Mouse (Mus musculus): ENCODE data around the gene Daxx. TPM values are rescaled to one million over a fixed set of nuclear protein-coding genes. Genes with fewer than 3 reads are reported as not detected.

The Daxx gene
- polyA plus RNA-seq, 3 experiments from 2014 or later, result 101 to 116 (median 102) TPM

Other genes starting within 250 kb of the Daxx start
- gene Hnrnpm, start 222.6 kb upstream of the Daxx start, polyA plus RNA-seq (2017; shearing (Covaris generic)), result 100 to 1,000 TPM; 269 to 417 (median 346) TPM
- 10 to 100 TPM; 22.4 to 38.0 (median 23.1) TPM for gene March2, start 190.7 kb upstream of the Daxx start, polyA plus RNA-seq (2017; shearing (Covaris generic))
- 100 to 1,000 TPM; 261 to 354 (median 270) TPM for gene Rab11b, start 148.9 kb upstream of the Daxx start, polyA plus RNA-seq (2017; shearing (Covaris generic))
- 1 to 10 TPM; 3.5 to 5.9 (median 4.1) TPM for gene Angptl4, start 127.6 kb upstream of the Daxx start, polyA plus RNA-seq (2017; shearing (Covaris generic))
- gene Kank3, start 98.9 kb upstream of the Daxx start, polyA plus RNA-seq (2017; shearing (Covaris generic)), result 1 to 10 TPM; 2.4 to 2.7 (median 2.4) TPM
- gene Rps28, start 84.9 kb upstream of the Daxx start, polyA plus RNA-seq (2017; shearing (Covaris generic)), result 1,000 to 10,000 TPM; 1,118 to 2,316 (median 1,890) TPM
- 100 to 1,000 TPM; 364 to 457 (median 417) TPM for gene Ndufa7, start 84.8 kb upstream of the Daxx start, polyA plus RNA-seq (2017; shearing (Covaris generic))
- gene Cd320, start 66.3 kb upstream of the Daxx start, polyA plus RNA-seq (2017; shearing (Covaris generic)), result 10 to 100 TPM; 11.2 to 11.6 (median 11.2) TPM
- gene Gm7029, start 35.6 kb upstream of the Daxx start, polyA plus RNA-seq (2017; shearing (Covaris generic)), result not detected
- 1 to 10 TPM in 2 of 3 experiments, under 1 TPM in 1; 0.20 to 7.4 (median 1.3) TPM for gene Kifc1, start 18.8 kb upstream of the Daxx start, polyA plus RNA-seq (2017; shearing (Covaris generic))
- 10 to 100 TPM in 1 of 3 experiments, 1 to 10 TPM in 2; 5.3 to 10.1 (median 5.4) TPM for gene Platr17, start 4.3 kb upstream of the Daxx start, polyA plus RNA-seq (2017; shearing (Covaris generic))
- 100 to 1,000 TPM; 367 to 428 (median 385) TPM for gene Tapbp, start 6.5 kb downstream of the Daxx start, polyA plus RNA-seq (2017; shearing (Covaris generic))
- 1 to 10 TPM; 3.7 to 6.8 (median 4.8) TPM for gene Zbtb22, start 6.5 kb downstream of the Daxx start, polyA plus RNA-seq (2017; shearing (Covaris generic))
- gene Rgl2, start 20.1 kb downstream of the Daxx start, polyA plus RNA-seq (2017; shearing (Covaris generic)), result 10 to 100 TPM; 14.3 to 37.4 (median 31.7) TPM
- 100 to 1,000 TPM; 114 to 135 (median 124) TPM for gene Pfdn6, start 30.9 kb downstream of the Daxx start, polyA plus RNA-seq (2017; shearing (Covaris generic))
- gene Wdr46, start 31.2 kb downstream of the Daxx start, polyA plus RNA-seq (2017; shearing (Covaris generic)), result 10 to 100 TPM in 2 of 3 experiments, 1 to 10 TPM in 1; 6.8 to 11.0 (median 10.1) TPM
- gene B3galt4, start 42.1 kb downstream of the Daxx start, polyA plus RNA-seq (2017; shearing (Covaris generic)), result 10 to 100 TPM; 12.8 to 15.1 (median 13.9) TPM
- 10 to 100 TPM; 27.6 to 30.0 (median 27.8) TPM for gene Vps52, start 46.4 kb downstream of the Daxx start, polyA plus RNA-seq (2017; shearing (Covaris generic))
- 1,000 to 10,000 TPM; 3,532 to 7,587 (median 7,167) TPM for gene Rps18, start 46.6 kb downstream of the Daxx start, polyA plus RNA-seq (2017; shearing (Covaris generic))
- gene H2-K1, start 90.9 kb downstream of the Daxx start, polyA plus RNA-seq (2017; shearing (Covaris generic)), result 1,000 to 10,000 TPM; 4,943 to 7,708 (median 5,398) TPM
- gene Ring1, start 115.3 kb downstream of the Daxx start, polyA plus RNA-seq (2017; shearing (Covaris generic)), result 1 to 10 TPM; 1.6 to 2.8 (median 2.5) TPM
- 10 to 100 TPM; 28.0 to 31.5 (median 30.7) TPM for gene H2-Ke6, start 118.6 kb downstream of the Daxx start, polyA plus RNA-seq (2017; shearing (Covaris generic))
- gene Slc39a7, start 122.3 kb downstream of the Daxx start, polyA plus RNA-seq (2017; shearing (Covaris generic)), result 10 to 100 TPM; 40.8 to 49.3 (median 44.7) TPM
- 10 to 100 TPM in 2 of 3 experiments, 1 to 10 TPM in 1; 7.8 to 10.6 (median 10.1) TPM for gene Rxrb, start 122.4 kb downstream of the Daxx start, polyA plus RNA-seq (2017; shearing (Covaris generic))
- under 1 TPM in 1 of 3 experiments, not detected in 2; 0.21 TPM for gene Col11a2, start 130.0 kb downstream of the Daxx start, polyA plus RNA-seq (2017; shearing (Covaris generic))
- gene H2-Oa, start 182.9 kb downstream of the Daxx start, polyA plus RNA-seq (2017; shearing (Covaris generic)), result 10 to 100 TPM; 14.3 to 81.2 (median 53.9) TPM
- 100 to 1,000 TPM in 2 of 3 experiments, 10 to 100 TPM in 1; 75.8 to 241 (median 198) TPM for gene H2-DMa, start 210.1 kb downstream of the Daxx start, polyA plus RNA-seq (2017; shearing (Covaris generic))
- 100 to 1,000 TPM; 115 to 154 (median 144) TPM for gene Brd2, start 213.2 kb downstream of the Daxx start, polyA plus RNA-seq (2017; shearing (Covaris generic))
- 10 to 100 TPM in 2 of 3 experiments, 1 to 10 TPM in 1; 9.2 to 14.4 (median 11.3) TPM for gene H2-DMb2, start 233.9 kb downstream of the Daxx start, polyA plus RNA-seq (2017; shearing (Covaris generic))
- 1 to 10 TPM; 2.3 to 5.0 (median 4.5) TPM for gene H2-DMb1, start 243.7 kb downstream of the Daxx start, polyA plus RNA-seq (2017; shearing (Covaris generic))